Mouse (Mus musculus) testis, postnatal 14 days (tissue): ENCODE data around the gene Mcrip2.
A peak's percentile ranks its signal among the peaks of the same experiment; 100 is the strongest.

ENCODE experiments used
- DNase-seq: peaks from one replicate; pipeline ENCODE4 v3.0.0; 2021; ENCODE audit warnings: low spot score

Mcrip2 gene

GRCm38 (mm10) chr17:25864311-25864710, 4.3 kb downstream of the Mcrip2 start:
- DNase-seq, result no peak

GRCm38 (mm10) chr17:25863681-25864080, 4.9 kb downstream of the Mcrip2 start:
- DNase-seq, result no peak

- DNase-seq, result no peak
Measured at GRCm38 (mm10) chr17:25861704-25862612, 6.6 kb downstream of the Mcrip2 start.

- peak; percentile 92 for DNase-seq
Measured at GRCm38 (mm10) chr17:25860832-25861703, 7.5 kb downstream of the Mcrip2 start, which contains the start of gene Wdr90. TSS of gene Wdr90 (minus strand) at chr17:25861501.

- DNase-seq, result no peak
Measured at GRCm38 (mm10) chr17:25860229-25860628, 8.3 kb downstream of the Mcrip2 start.

- peak; percentile 93 for DNase-seq
Measured at GRCm38 (mm10) chr17:25844396-25844901, 24.1 kb downstream of the Mcrip2 start, which contains the start of gene Rhot2. TSS of gene Rhot2 (minus strand) at chr17:25844851.

GRCm38 (mm10) chr17:25843636-25844395, 24.7 kb downstream of the Mcrip2 start:
- no peak for DNase-seq

- no peak for DNase-seq
Measured at GRCm38 (mm10) chr17:25843122-25843521, 25.4 kb downstream of the Mcrip2 start.

GRCm38 (mm10) chr17:25842509-25842908, 26.1 kb downstream of the Mcrip2 start:
- no peak for DNase-seq

GRCm38 (mm10) chr17:25841117-25841880, 27.3 kb downstream of the Mcrip2 start, which contains the start of gene Gm20683:
TSS of gene Gm20683 (minus strand) at chr17:25841763.
- no peak for DNase-seq

GRCm38 (mm10) chr17:25840519-25840918, 28.0 kb downstream of the Mcrip2 start:
- no peak for DNase-seq

GRCm38 (mm10) chr17:25839455-25840235, 28.9 kb downstream of the Mcrip2 start:
- no peak for DNase-seq

GRCm38 (mm10) chr17:25838904-25839303, 29.7 kb downstream of the Mcrip2 start:
- no peak for DNase-seq

- no peak for DNase-seq
Measured at GRCm38 (mm10) chr17:25837533-25837932, 31.0 kb downstream of the Mcrip2 start.

- DNase-seq, result peak; percentile 68
Measured at GRCm38 (mm10) chr17:25837076-25837410, 31.5 kb downstream of the Mcrip2 start, which contains the start of gene Rhbdl1. TSS of gene Rhbdl1 (minus strand) at chr17:25837295.

GRCm38 (mm10) chr17:25836397-25837075, 32.0 kb downstream of the Mcrip2 start:
- no peak for DNase-seq

GRCm38 (mm10) chr17:25835816-25836215, 32.7 kb downstream of the Mcrip2 start:
- DNase-seq, result no peak

GRCm38 (mm10) chr17:25835301-25835700, 33.3 kb downstream of the Mcrip2 start:
- no peak for DNase-seq

GRCm38 (mm10) chr17:25834595-25835222, 33.9 kb downstream of the Mcrip2 start:
- DNase-seq, result no peak
